8 mouse cellular contexts compared by ENCODE assay signal in the genomic region with DNA sequence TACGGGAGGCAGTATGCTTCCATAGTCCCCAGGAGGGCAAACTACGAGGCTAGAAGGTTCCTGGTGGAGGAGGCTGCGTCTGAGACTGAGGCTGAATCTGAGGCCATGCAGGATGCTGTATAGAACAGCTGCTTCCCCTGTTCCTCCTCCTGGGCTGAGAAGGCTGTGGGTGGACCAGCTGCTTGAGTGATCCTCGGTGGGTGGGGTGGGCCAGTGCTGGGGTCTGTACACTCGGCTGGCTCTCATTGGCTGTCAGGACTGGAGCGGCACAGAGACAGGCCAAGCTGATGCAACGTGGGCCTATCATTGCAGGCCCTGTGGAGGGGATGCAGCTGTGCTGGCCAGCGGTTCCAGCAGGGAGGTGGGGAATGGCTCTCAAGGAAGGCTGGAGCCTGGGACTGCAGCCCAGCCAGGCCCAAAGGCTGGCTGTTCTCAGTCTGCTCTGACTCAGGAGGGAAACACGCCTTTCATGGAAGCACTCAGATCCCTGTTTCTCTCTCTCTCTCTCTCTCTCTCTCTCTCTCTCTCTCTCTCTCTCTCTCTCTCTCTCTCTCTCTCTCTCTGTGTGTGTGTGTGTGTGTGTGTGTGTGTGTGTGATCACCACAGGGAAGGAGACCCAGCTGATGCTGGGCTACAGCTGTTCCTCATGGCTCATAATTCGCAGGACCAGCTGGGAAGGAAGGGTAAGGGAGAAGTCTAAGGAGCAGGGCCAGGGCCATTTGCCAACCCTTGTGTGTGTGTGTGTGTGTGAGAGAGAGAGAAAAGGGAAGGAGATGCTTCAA. TPM values are rescaled to one million over a fixed set of nuclear protein-coding genes. Genes with fewer than 3 reads are reported as not detected.
DNase-seq lines count a peak whose midpoint lies in the region; ATAC-seq and TF ChIP-seq lines count a peak whose summit lies in the region.

No protein-coding gene starts in this region.

- DNase-seq in gastrocnemius, adult 18-20 months (ENCODE audit: low spot score) = peak; percentile 85
- DNase-seq in layer of hippocampus, postnatal 25 days (ENCODE audit: extremely low spot score in 1 of 2, low spot score in 1 of 2) = peak; percentile 35 to 36
- peak; percentile 82 for DNase-seq in retina, embryonic 14.5 days (ENCODE audit: low spot score)
- DNase-seq in cerebellum, adult 18-20 months = no peak

- no peaks in the 10 kb centered on the region for H3K79me3 ChIP-seq in C2C12 (ENCODE audit: low read depth)

- peak overlapping the region; percentile 51 for H3K27ac ChIP-seq in brown adipose tissue, adult 24 weeks (replicated peaks; ENCODE audit: low read depth, low read length)
- peak overlapping the region; percentile 98 for H3K27ac ChIP-seq in hindbrain, embryonic 12.5 days
- peak overlapping the region; percentile 97 for H3K27ac ChIP-seq in lung, embryonic 15.5 days

- H3K36me3 ChIP-seq in C2C12 (ENCODE audit: control insufficient read depth, insufficient read depth) = no peaks in the 10 kb centered on the region
- H3K36me3 ChIP-seq in hindbrain, embryonic 12.5 days = no peaks in the 10 kb centered on the region
- no peaks in the 10 kb centered on the region for H3K36me3 ChIP-seq in lung, embryonic 15.5 days

- H3K27me3 ChIP-seq in C2C12 (ENCODE audit: control insufficient read depth, insufficient read depth, insufficient read length) = no peaks in the 10 kb centered on the region
- H3K27me3 ChIP-seq in hindbrain, embryonic 12.5 days = no peaks in the 10 kb centered on the region
- H3K27me3 ChIP-seq in lung, embryonic 15.5 days = no peaks in the 10 kb centered on the region

- peak; percentile 97 for ATAC-seq in hindbrain, embryonic 12.5 days (ENCODE audit: low FRiP score)
- ATAC-seq in lung, embryonic 15.5 days (ENCODE audit: borderline replicate concordance, extremely low read depth, low FRiP score, low TSS enrichment) = peak; percentile 96

- peak overlapping the region; percentile 50 for H3ac ChIP-seq in C2C12 (ENCODE audit: control insufficient read depth, insufficient read length, low read depth)

- no peaks in the 10 kb centered on the region for H3K9me3 ChIP-seq in hindbrain, embryonic 12.5 days (replicated peaks)
- no peaks in the 10 kb centered on the region for H3K9me3 ChIP-seq in lung, embryonic 15.5 days

- peak overlapping the region; percentile 52 for H3K9ac ChIP-seq in hindbrain, embryonic 12.5 days
- H3K9ac ChIP-seq in lung, embryonic 15.5 days = peak overlapping the region; percentile 36

- no peak overlapping the region for H3K4me3 ChIP-seq in C2C12 (ENCODE audit: insufficient read depth, poor library complexity, severe bottlenecking)
- no peak overlapping the region for H3K4me3 ChIP-seq in brown adipose tissue, adult 24 weeks (ENCODE audit: insufficient read depth, low read depth, low read length)
- 0 out of 2 replicates have a peak overlapping the region, but pooled peaks have one; percentile 1 for H3K4me3 ChIP-seq in hindbrain, embryonic 12.5 days
- no peak overlapping the region for H3K4me3 ChIP-seq in lung, embryonic 15.5 days

- WGBS in hindbrain, embryonic 12.5 days = 4% methylated on average over 10 of the region's 10 CpGs
- 10% methylated on average over 10 of the region's 10 CpGs for WGBS in lung, embryonic 15.5 days

- H3K79me2 ChIP-seq in C2C12 (ENCODE audit: control insufficient read depth, insufficient read depth) = no peaks in the 10 kb centered on the region

- H3K4me2 ChIP-seq in hindbrain, embryonic 12.5 days (replicated peaks) = peak overlapping the region; percentile 31
- peak overlapping the region; percentile 11 for H3K4me2 ChIP-seq in lung, embryonic 15.5 days

- no peak for TF ChIP-seq CTCF in C2C12 (IDR thresholded peaks at IDR 0.05; ENCODE audit: control insufficient read depth, insufficient read depth, insufficient read length)

- H3K4me1 ChIP-seq in brown adipose tissue, adult 24 weeks (ENCODE audit: control insufficient read depth, insufficient read depth, insufficient read length, low read length) = peaks cover 22% of the 10 kb centered on the region
- H3K4me1 ChIP-seq in hindbrain, embryonic 12.5 days = peaks cover 55% of the 10 kb centered on the region
- H3K4me1 ChIP-seq in lung, embryonic 15.5 days = peaks cover 50% of the 10 kb centered on the region

TF ChIP-seq in C2C12, 6 proteins besides CTCF, POLR2A, EP300 and RAD21:
- TF ChIP-seq MAX (IDR thresholded peaks at IDR 0.05) (peak; percentile 23), CEBPB (IDR thresholded peaks at IDR 0.05; ENCODE audit: low read depth) (peak; percentile 19), MYOD1 (IDR thresholded peaks at IDR 0.05; ENCODE audit: control insufficient read depth, insufficient read length, low read depth) (peak; percentile 84), USF1 (IDR thresholded peaks at IDR 0.05; ENCODE audit: low read depth) (no peak), FOSL1 (IDR thresholded peaks at IDR 0.05; ENCODE audit: insufficient read depth, low read length, poor library complexity, severe bottlenecking) (no peak)

RNA-seq across cellular contexts. Expression of gene Serpinh1, which starts 7.2 kb away (rescaled TPM):
- 1,202 TPM for polyA plus RNA-seq in C2C12 (2012; fragmentation: generic; extraction: Trizol)
- polyA plus RNA-seq in brown adipose tissue, adult 24 weeks (2012; ENCODE audit: insufficient read depth, insufficient read length, missing spikeins) = 245 and 533 TPM in 2 replicates
- total RNA-seq in gastrocnemius, adult 18-20 months (2021) = 10 to 100 TPM; 37.4 to 70.5 TPM
- polyA plus RNA-seq in hindbrain, embryonic 12.5 days (2016; fragmentation: Nextera tagmentation; extraction: Ambion mirVana) = 838 and 891 TPM in 2 replicates
- 10 to 100 TPM; 29.1 to 30.3 TPM for total RNA-seq in layer of hippocampus, postnatal 25 days (2021)
- 1,817 and 1,834 TPM in 2 replicates for polyA plus RNA-seq in lung, embryonic 15.5 days (2015; fragmentation: Nextera tagmentation; extraction: Ambion mirVana)

RNA-seq across cellular contexts. Expression of gene Gdpd5, which starts 21.0 kb away (rescaled TPM):
- polyA plus RNA-seq in C2C12 (2012; fragmentation: generic; extraction: Trizol) = 3.6 TPM
- 10.1 and 10.9 TPM in 2 replicates for polyA plus RNA-seq in brown adipose tissue, adult 24 weeks (2012; ENCODE audit: insufficient read depth, insufficient read length, missing spikeins)
- 1 to 10 TPM; 6.2 to 8.8 TPM for total RNA-seq in gastrocnemius, adult 18-20 months (2021)
- polyA plus RNA-seq in hindbrain, embryonic 12.5 days (2016; fragmentation: Nextera tagmentation; extraction: Ambion mirVana) = 43.8 and 44.5 TPM in 2 replicates
- 10 to 100 TPM; 20.3 to 26.2 TPM for total RNA-seq in layer of hippocampus, postnatal 25 days (2021)
- polyA plus RNA-seq in lung, embryonic 15.5 days (2015; fragmentation: Nextera tagmentation; extraction: Ambion mirVana) = 20.7 and 22.0 TPM in 2 replicates

Comparison
In these comparisons a context has a peak if more than half of its experiments do, and no peak if none do; other contexts are left out.
1. DNase-seq: peak in gastrocnemius, adult 18-20 months (single experiment), layer of hippocampus, postnatal 25 days (2 of 2) and retina, embryonic 14.5 days (single experiment); none in cerebellum, adult 18-20 months (0 of 2).
2. Peak in every context shown above with its lines, with median percentiles within 50 percentile points of each other: H3K27ac ChIP-seq.